Mouse (Mus musculus): Measurements from ENCODE around the gene Noxo1. TPM values are rescaled to one million over a fixed set of nuclear protein-coding genes. Genes with fewer than 3 reads are reported as not detected.

The Noxo1 gene
- polyA plus RNA-seq, 1 experiment, result 7.1 TPM

- DNase-seq, result no peak
- WGBS, result 68% methylated on average over 17 of the region's 17 CpGs
- Histone ChIP-seq H3K27me3 (replicated peaks; ENCODE audit: control insufficient read depth, insufficient read depth, low read length) (no peaks in the 10 kb centered on the region), H3K4me1 (ENCODE audit: control insufficient read depth, insufficient read depth, low read length) (peaks cover 16% of the 10 kb centered on the region), H3K4me3 (ENCODE audit: insufficient read depth, low read depth, low read length) (no peak overlapping the region), H3K27ac (ENCODE audit: insufficient read depth, low read depth, low read length) (no peak overlapping the region), H3K36me3 (ENCODE audit: control insufficient read depth, insufficient read depth, low read length) (no peaks in the 10 kb centered on the region)
- TF ChIP-seq CTCF (conservative IDR thresholded peaks at IDR 0.05; ENCODE audit: insufficient read depth, insufficient read length, low read depth, low read length), result no peak
- TF ChIP-seq POLR2A (IDR thresholded peaks at IDR 0.05; ENCODE audit: low read depth, low read length), result no peak
These were observed 32.1 kb downstream of the Noxo1 start for GRCm38 (mm10) chr17:24728184-24728583.

GRCm38 (mm10) chr17:24729067-24729466 is 33.0 kb downstream of the Noxo1 start:
- H3K27ac ChIP-seq (ENCODE audit: insufficient read depth, low read depth, low read length), result no peak overlapping the region
- TF ChIP-seq POLR2A (IDR thresholded peaks at IDR 0.05; ENCODE audit: low read depth, low read length), result no peak
- TF ChIP-seq CTCF (conservative IDR thresholded peaks at IDR 0.05; ENCODE audit: insufficient read depth, insufficient read length, low read depth, low read length), result no peak

GRCm38 (mm10) chr17:24730787-24731186 is 34.8 kb downstream of the Noxo1 start:
- no peak overlapping the region for H3K27ac ChIP-seq (ENCODE audit: insufficient read depth, low read depth, low read length)
- H3K27me3 ChIP-seq (replicated peaks; ENCODE audit: control insufficient read depth, insufficient read depth, low read length), result no peaks in the 10 kb centered on the region
- peaks cover 15% of the 10 kb centered on the region for H3K4me1 ChIP-seq (ENCODE audit: control insufficient read depth, insufficient read depth, low read length)
- no peak for DNase-seq
- no peaks in the 10 kb centered on the region for H3K36me3 ChIP-seq (ENCODE audit: control insufficient read depth, insufficient read depth, low read length)
- no peak overlapping the region for H3K4me3 ChIP-seq (ENCODE audit: insufficient read depth, low read depth, low read length)
- TF ChIP-seq CTCF (conservative IDR thresholded peaks at IDR 0.05; ENCODE audit: insufficient read depth, insufficient read length, low read depth, low read length) (no peak), POLR2A (IDR thresholded peaks at IDR 0.05; ENCODE audit: low read depth, low read length) (no peak)
- 86% methylated on average over 14 of the region's 14 CpGs for WGBS

More at GRCm38 (mm10) chr17:24729067-24729466, 33.0 kb downstream of the Noxo1 start:
- peaks cover 17% of the 10 kb centered on the region for H3K4me1 ChIP-seq (ENCODE audit: control insufficient read depth, insufficient read depth, low read length)
- 66% methylated on average over 6 of the region's 6 CpGs for WGBS
- H3K36me3 ChIP-seq (ENCODE audit: control insufficient read depth, insufficient read depth, low read length), result no peaks in the 10 kb centered on the region
- DNase-seq, result no peak
- no peak overlapping the region for H3K4me3 ChIP-seq (ENCODE audit: insufficient read depth, low read depth, low read length)
- H3K27me3 ChIP-seq (replicated peaks; ENCODE audit: control insufficient read depth, insufficient read depth, low read length), result no peaks in the 10 kb centered on the region

GRCm38 (mm10) chr17:24732233-24732935 is 36.4 kb downstream of the Noxo1 start:
- peak; percentile 72 for DNase-seq
- 51% methylated on average over 12 of the region's 12 CpGs for WGBS
- Histone ChIP-seq H3K27ac (ENCODE audit: insufficient read depth, low read depth, low read length) (peak overlapping the region; percentile 77), H3K4me3 (ENCODE audit: insufficient read depth, low read depth, low read length) (no peak overlapping the region), H3K4me1 (ENCODE audit: control insufficient read depth, insufficient read depth, low read length) (peaks cover 18% of the 10 kb centered on the region), H3K27me3 (replicated peaks; ENCODE audit: control insufficient read depth, insufficient read depth, low read length) (no peaks in the 10 kb centered on the region), H3K36me3 (ENCODE audit: control insufficient read depth, insufficient read depth, low read length) (no peaks in the 10 kb centered on the region)
- no peak for TF ChIP-seq CTCF (conservative IDR thresholded peaks at IDR 0.05; ENCODE audit: insufficient read depth, insufficient read length, low read depth, low read length)
- no peak for TF ChIP-seq POLR2A (IDR thresholded peaks at IDR 0.05; ENCODE audit: low read depth, low read length)

- DNase-seq, result no peak
- TF ChIP-seq POLR2A (IDR thresholded peaks at IDR 0.05; ENCODE audit: low read depth, low read length) (no peak), CTCF (conservative IDR thresholded peaks at IDR 0.05; ENCODE audit: insufficient read depth, insufficient read length, low read depth, low read length) (no peak)
- Histone ChIP-seq H3K36me3 (ENCODE audit: control insufficient read depth, insufficient read depth, low read length) (no peaks in the 10 kb centered on the region), H3K27me3 (replicated peaks; ENCODE audit: control insufficient read depth, insufficient read depth, low read length) (no peaks in the 10 kb centered on the region), H3K27ac (ENCODE audit: insufficient read depth, low read depth, low read length) (no peak overlapping the region), H3K4me1 (ENCODE audit: control insufficient read depth, insufficient read depth, low read length) (peaks cover 24% of the 10 kb centered on the region), H3K4me3 (ENCODE audit: insufficient read depth, low read depth, low read length) (no peak overlapping the region)
- WGBS, result 90% methylated on average over 21 of the region's 21 CpGs
These were observed 37.5 kb downstream of the Noxo1 start for GRCm38 (mm10) chr17:24733434-24734050.

- DNase-seq, result no peak
- no peaks in the 10 kb centered on the region for H3K27me3 ChIP-seq (replicated peaks; ENCODE audit: control insufficient read depth, insufficient read depth, low read length)
- no peak overlapping the region for H3K27ac ChIP-seq (ENCODE audit: insufficient read depth, low read depth, low read length)
- H3K36me3 ChIP-seq (ENCODE audit: control insufficient read depth, insufficient read depth, low read length), result no peaks in the 10 kb centered on the region
- no peak for TF ChIP-seq CTCF (conservative IDR thresholded peaks at IDR 0.05; ENCODE audit: insufficient read depth, insufficient read length, low read depth, low read length)
- no peak for TF ChIP-seq POLR2A (IDR thresholded peaks at IDR 0.05; ENCODE audit: low read depth, low read length)
- H3K4me3 ChIP-seq (ENCODE audit: insufficient read depth, low read depth, low read length), result no peak overlapping the region
- H3K4me1 ChIP-seq (ENCODE audit: control insufficient read depth, insufficient read depth, low read length), result peaks cover 24% of the 10 kb centered on the region
- WGBS, result 90% methylated on average over 1 of the region's 1 CpGs
These were observed 38.5 kb downstream of the Noxo1 start for GRCm38 (mm10) chr17:24734513-24734912.

- Histone ChIP-seq H3K36me3 (ENCODE audit: control insufficient read depth, insufficient read depth, low read length) (no peaks in the 10 kb centered on the region), H3K4me3 (ENCODE audit: insufficient read depth, low read depth, low read length) (no peak overlapping the region), H3K27me3 (replicated peaks; ENCODE audit: control insufficient read depth, insufficient read depth, low read length) (no peaks in the 10 kb centered on the region), H3K4me1 (ENCODE audit: control insufficient read depth, insufficient read depth, low read length) (peaks cover 24% of the 10 kb centered on the region), H3K27ac (ENCODE audit: insufficient read depth, low read depth, low read length) (no peak overlapping the region)
- WGBS, result 91% methylated on average over 7 of the region's 7 CpGs
- no peak for TF ChIP-seq POLR2A (IDR thresholded peaks at IDR 0.05; ENCODE audit: low read depth, low read length)
- no peak for TF ChIP-seq CTCF (conservative IDR thresholded peaks at IDR 0.05; ENCODE audit: insufficient read depth, insufficient read length, low read depth, low read length)
- no peak for DNase-seq
These were observed 39.4 kb downstream of the Noxo1 start for GRCm38 (mm10) chr17:24735446-24735845.

Data from kidney, adult 2 months (tissue).